Mouse (Mus musculus) mouse trophoblast stem cell (cell line): ENCODE results near the gene Olfr806.

Source experiments
- in situ Hi-C, 2 experiments: fragments of 300-500 bp; cut with MseI, MboI; formaldehyde crosslinking; loops; 2 replicates in 1 of 2; 3 replicates in 1 of 2; pipeline ENCODE4 v1.15.1; 2025

Olfr806 gene

DNA sequence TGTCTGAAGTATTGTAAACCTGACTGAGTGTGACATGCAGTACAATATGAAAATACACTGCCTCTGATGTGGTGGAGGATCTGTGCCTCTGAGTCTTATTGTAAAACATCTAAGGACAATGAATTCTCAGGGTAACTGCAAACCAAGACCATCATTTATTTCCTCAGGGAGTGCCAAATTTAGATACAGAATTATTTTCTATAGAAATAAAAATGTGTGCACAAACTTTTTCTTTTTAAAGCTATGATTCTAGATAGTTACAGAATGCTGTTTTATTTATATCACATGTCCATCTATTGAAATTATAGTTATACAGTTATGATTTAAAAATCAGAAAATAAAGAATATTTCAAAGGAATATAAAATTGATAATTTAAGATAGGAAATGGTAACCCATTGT, at the start of gene Olfr806:
Olfr806 (minus strand) TSS at position 101 of the 400 bp plus-strand sequence.
- in situ Hi-C loops, result no loop called here

GRCm38 (mm10) chr10:129778123-129778522, 36.4 kb upstream of the Olfr806 start:
- in situ Hi-C loops, result no loop called here

- in situ Hi-C loops, result no loop called here
These were observed 32.6 kb upstream of the Olfr806 start, which contains the start of gene Olfr809 for GRCm38 (mm10) chr10:129774338-129774737. TSS of gene Olfr809 (plus strand) at chr10:129774638.

DNA sequence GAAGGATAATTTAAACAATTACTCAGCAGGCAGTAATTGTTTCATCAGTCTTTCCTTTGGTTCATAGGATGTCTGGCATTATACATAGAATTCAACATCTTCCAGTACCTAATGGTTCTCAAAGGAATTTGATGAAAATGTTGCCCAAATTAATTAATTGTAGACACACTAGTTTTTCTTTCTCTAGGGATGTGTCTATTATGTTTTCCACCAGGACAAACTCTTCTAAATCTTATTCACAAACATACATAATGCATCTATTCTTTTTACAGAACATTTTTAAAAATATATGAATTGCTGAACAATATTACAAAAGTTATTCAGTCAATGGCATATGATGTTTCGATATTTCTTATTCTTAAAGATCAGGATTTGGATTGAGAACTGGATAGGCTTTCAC, 23.5 kb upstream of the Olfr806 start, which contains the start of gene Olfr808:
Olfr808 (plus strand) TSS at position 301 of the 400 bp plus-strand sequence.
- in situ Hi-C loops, result no loop called here

DNA sequence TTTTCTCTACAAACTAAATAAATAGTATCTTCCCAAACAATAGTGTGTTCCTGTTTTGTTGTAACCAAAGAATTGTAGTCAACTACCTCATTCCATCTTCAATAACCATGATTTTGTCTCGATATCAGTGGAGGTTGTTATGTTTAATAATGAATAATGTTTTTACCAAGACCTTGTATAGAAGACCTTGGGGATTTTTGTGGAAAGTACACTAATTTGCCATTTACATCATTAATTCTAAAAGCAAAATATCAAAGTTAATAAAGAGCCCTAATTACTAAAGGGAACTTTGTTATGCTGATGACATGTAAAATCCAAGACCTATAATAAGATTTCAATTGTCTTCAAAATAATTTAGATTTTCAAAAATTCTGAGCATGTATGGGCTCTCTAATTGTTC, 16.0 kb upstream of the Olfr806 start, which contains the start of gene Olfr807:
Olfr807 (minus strand) TSS at position 101 of the 400 bp plus-strand sequence.
- in situ Hi-C loops, result no loop called here

DNA sequence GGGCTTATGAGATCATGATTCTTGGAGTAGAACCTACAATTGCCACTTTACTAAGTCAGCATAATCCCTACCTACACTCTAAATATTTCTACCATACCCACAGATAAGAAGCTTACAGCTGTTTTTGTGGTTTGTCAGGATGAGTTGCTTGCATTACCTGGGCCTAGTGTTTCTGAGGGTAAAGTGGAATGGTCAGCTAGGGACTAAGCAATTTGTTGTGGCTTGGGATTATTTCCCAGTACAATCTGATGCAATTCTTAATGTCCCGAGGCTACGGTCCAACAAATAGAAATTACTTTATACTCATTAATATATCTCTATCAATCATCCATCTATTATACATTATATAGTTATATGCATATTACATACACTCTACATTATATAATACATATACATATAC, 12.4 kb downstream of the Olfr806 start, which contains the start of gene Olfr805:
Olfr805 (minus strand) TSS at position 101 of the 400 bp plus-strand sequence.
- in situ Hi-C loops, result no loop called here

DNA sequence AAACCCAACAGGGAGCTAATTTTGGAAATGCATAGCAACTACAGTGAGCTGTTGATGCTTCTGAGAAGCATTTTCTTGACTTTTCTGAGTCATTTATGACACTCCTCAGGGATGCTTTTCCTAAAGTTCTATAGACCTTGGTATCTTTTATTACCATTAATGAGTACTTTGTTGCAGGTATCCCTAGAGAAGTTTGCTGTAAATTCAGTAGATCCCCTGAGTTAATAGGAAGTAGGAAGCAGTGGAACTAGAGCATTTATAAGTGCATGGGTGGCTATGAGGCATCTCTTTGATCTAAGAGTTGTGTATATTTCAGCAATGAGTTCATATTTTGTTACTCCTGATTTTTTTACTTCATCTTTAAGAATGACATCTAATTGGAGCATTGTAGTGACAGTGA, 38.8 kb downstream of the Olfr806 start, which contains the start of gene Olfr804:
Olfr804 (plus strand) TSS at position 301 of the 400 bp plus-strand sequence.
- in situ Hi-C loops, result no loop called here

DNA sequence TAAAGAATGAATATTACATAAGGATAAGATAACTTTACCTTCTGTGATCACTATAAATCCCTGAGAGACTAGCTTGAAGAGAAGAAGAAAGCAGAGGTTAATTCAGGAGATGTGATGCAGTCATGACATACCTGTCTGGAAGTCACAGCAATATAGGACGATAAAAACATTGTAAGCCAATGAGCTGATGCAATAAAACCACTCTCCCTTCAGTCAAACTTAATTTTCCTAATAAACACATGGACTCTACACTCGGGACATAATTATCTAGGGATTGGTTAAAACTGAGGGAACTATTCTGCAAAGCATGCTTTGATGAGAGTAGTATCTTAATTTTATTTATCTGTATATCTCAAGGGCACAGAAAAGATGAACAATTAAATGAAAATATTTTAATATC, 47.5 kb downstream of the Olfr806 start, which contains the start of gene Olfr803:
Olfr803 (minus strand) TSS at position 101 of the 400 bp plus-strand sequence.
- in situ Hi-C loops, result no loop called here

GRCm38 (mm10) chr10:129688069-129688468, 53.7 kb downstream of the Olfr806 start, which contains the start of gene Olfr802:
TSS of gene Olfr802 (minus strand) at chr10:129688169.
- in situ Hi-C loops, result no loop called here
